Mouse (Mus musculus) liver, embryonic 14.5 days (tissue): ENCODE data around the gene Lyz2. TPM values are rescaled to one million over a fixed set of nuclear protein-coding genes. Genes with fewer than 3 reads are reported as not detected.
A peak's percentile ranks its signal among the peaks of the same experiment; 100 is the strongest.

Experiments used
- ATAC-seq: fragments of 200-750 bp; cut with Nextera tagmentation; 2 replicates; pipeline ENCODE4 v1.8.0; 2017; ENCODE audit warnings: moderate number of reproducible peaks, mild to moderate bottlenecking, moderate library complexity; ENCODE audit not compliant: insufficient read depth
- DNase-seq, 3 experiments: peaks; one replicate each; pipeline ENCODE4 v3.0.0-alpha.2; 2012 to 2013; ENCODE audit warnings: low read depth in 3 of 3, low spot score in 3 of 3
- H3K27ac ChIP-seq: fragments of 300-500 bp; sonication (generic); 2 replicates; pipeline ENCODE4 v1.5.1; 2014; ENCODE audit warnings: moderate library complexity, mild to moderate bottlenecking, control low read depth, inconsistent platforms
- H3K27me3 ChIP-seq: fragments of 300-500 bp; sonication (generic); 2 replicates; pipeline ENCODE4 v1.6.1; 2014; ENCODE audit warnings: mild to moderate bottlenecking, low read length, moderate library complexity; ENCODE audit not compliant: control insufficient read depth, insufficient read depth
- H3K36me3 ChIP-seq: fragments of 300-500 bp; sonication (generic); replicated peaks from 2 replicates; pipeline ENCODE4 v1.6.1; 2014; ENCODE audit warnings: low read depth; ENCODE audit not compliant: control insufficient read depth, insufficient read depth
- H3K4me1 ChIP-seq, 2 experiments: fragments of 200-500 bp in 1 of 2; fragments of 300-500 bp in 1 of 2; sonication (generic) in 1 of 2; replicated peaks; 2 replicates each; pipeline ENCODE4 v1.6.1; 2012 to 2014; ENCODE audit warnings: antibody characterized with exemption in 1 of 2, inconsistent platforms in 1 of 2, low read length in 1 of 2; ENCODE audit not compliant: control insufficient read depth in 2 of 2, insufficient read depth in 2 of 2
- H3K4me2 ChIP-seq: fragments of 300-500 bp; sonication (generic); 2 replicates; pipeline ENCODE4 v1.6.1; 2014; ENCODE audit warnings: low read depth, mild to moderate bottlenecking, control low read depth, moderate library complexity
- H3K4me3 ChIP-seq, 2 experiments: fragments of 200-500 bp in 1 of 2; fragments of 300-500 bp in 1 of 2; sonication (generic) in 1 of 2; 2 replicates each; pipeline ENCODE4 v1.5.1; 2012 to 2014; ENCODE audit warnings: low read depth in 2 of 2, low read length in 2 of 2, mild to moderate bottlenecking in 2 of 2, control low read depth in 1 of 2, inconsistent platforms in 1 of 2, moderate library complexity in 1 of 2; ENCODE audit not compliant: insufficient read depth in 1 of 2
- H3K9ac ChIP-seq: fragments of 300-500 bp; sonication (generic); replicated peaks from 2 replicates; pipeline ENCODE4 v1.6.1; 2014; ENCODE audit warnings: mild to moderate bottlenecking, control low read depth, moderate library complexity
- H3K9me3 ChIP-seq: fragments of 300-500 bp; sonication (generic); 2 replicates; pipeline ENCODE4 v1.6.1; 2016; ENCODE audit warnings: low read length, mixed read lengths; ENCODE audit not compliant: control insufficient read depth
- CTCF ChIP-seq: IDR thresholded peaks from 2 replicates; pipeline ENCODE4 v1.5.1; 2016; ENCODE audit warnings: antibody characterized with exemption, low read depth, control low read depth
- EP300 ChIP-seq: IDR thresholded peaks from 2 replicates; pipeline ENCODE4 v1.6.1; 2016; ENCODE audit warnings: antibody characterized with exemption, low read depth
- WGBS: fragments of 180-500 bp; shearing (Covaris S2); extraction: QIAGEN DNeasy Blood & Tissue Kit; methylation state at CpG from one replicate; pipeline ENCODE4 v1.1.7; 2014; ENCODE audit not compliant: insufficient replicate concordance; 5-methylcytosine and 5-hydroxymethylcytosine counted together
- polyA plus RNA-seq, 2 experiments: library from polyadenylated mRNA; depleted of rRNA in 1 of 2; stranded (reverse) in 1 of 2; unstranded in 1 of 2; fragments of >200 nt; fragmentation: Nextera tagmentation in 1 of 2; extraction: Ambion mirVana in 1 of 2; gene quantifications; 2 replicates each; pipeline versions ENCODE4 v1.2.1 to v1.2.3; 2012 to 2014

Gene Lyz2
- 93.4 and 95.5 TPM in 2 replicates for polyA plus RNA-seq (2012; rRNA removed)
- 255 and 323 TPM in 2 replicates for polyA plus RNA-seq (2014; fragmentation: Nextera tagmentation; extraction: Ambion mirVana)

- H3K9me3 ChIP-seq = no peaks in the 10 kb centered on the region
- no peak for ATAC-seq
- H3K27ac ChIP-seq = no peak within 1 kb of the TSS
- no peak for DNase-seq
- H3K4me2 ChIP-seq = peak within 1 kb of the TSS; percentile 4
- H3K36me3 ChIP-seq = no peaks in the 10 kb centered on the region
- H3K4me1 ChIP-seq = peaks cover 0 to 5% of the 10 kb centered on the region in 2 experiments; a peak in 1 of 4 replicates
- 9% methylated on average over 4 of the region's 4 CpGs for WGBS
- no peak for TF ChIP-seq EP300
- TF ChIP-seq CTCF = no peak
- peak within 1 kb of the TSS; percentile 11 to 21; a peak in 2 of 4 replicates for H3K4me3 ChIP-seq
- no peak within 1 kb of the TSS for H3K9ac ChIP-seq
- H3K27me3 ChIP-seq = no peaks in the 10 kb centered on the region
These were observed at the start of gene Lyz2 for GRCm38 (mm10) chr10:117282049-117282448. TSS of gene Lyz2 (minus strand) at chr10:117282321.

GRCm38 (mm10) chr10:117330521-117330920 is 48.4 kb upstream of the Lyz2 start:
- WGBS = 30% methylated on average over 5 of the region's 5 CpGs
- Histone ChIP-seq H3K9ac (no peak overlapping the region), H3K36me3 (no peaks in the 10 kb centered on the region), H3K27ac (no peak overlapping the region), H3K4me2 (no peak overlapping the region), H3K27me3 (no peaks in the 10 kb centered on the region), H3K4me3 (no peak overlapping the region), H3K9me3 (no peaks in the 10 kb centered on the region), H3K4me1 (no peaks in the 10 kb centered on the region)
- TF ChIP-seq CTCF (peak; percentile 42; the same call in 1 of the 2 replicates), EP300 (no peak)
- DNase-seq (peak in 1 of 3 experiments; percentile 7), ATAC-seq (no peak)

- Histone ChIP-seq H3K9ac (no peak overlapping the region), H3K27ac (no peak overlapping the region), H3K4me2 (no peak overlapping the region), H3K9me3 (no peaks in the 10 kb centered on the region), H3K36me3 (no peaks in the 10 kb centered on the region), H3K27me3 (no peaks in the 10 kb centered on the region), H3K4me3 (no peak overlapping the region), H3K4me1 (no peaks in the 10 kb centered on the region)
- no peak for TF ChIP-seq CTCF
- ATAC-seq = no peak
- 50% methylated on average over 7 of the region's 7 CpGs for WGBS
- DNase-seq = no peak
These were observed 41.7 kb upstream of the Lyz2 start for GRCm38 (mm10) chr10:117323782-117324181.

- Histone ChIP-seq H3K9me3 (no peaks in the 10 kb centered on the region), H3K27me3 (no peaks in the 10 kb centered on the region), H3K4me3 (no peak overlapping the region), H3K9ac (no peak overlapping the region), H3K4me2 (no peak overlapping the region), H3K27ac (no peak overlapping the region), H3K36me3 (no peaks in the 10 kb centered on the region), H3K4me1 (no peaks in the 10 kb centered on the region)
- WGBS = 79% methylated on average over 5 of the region's 5 CpGs
- no peak for ATAC-seq
- no peak for TF ChIP-seq CTCF
- TF ChIP-seq EP300 = no peak
- DNase-seq = no peak
These were observed 40.5 kb upstream of the Lyz2 start for GRCm38 (mm10) chr10:117322630-117323029.

GRCm38 (mm10) chr10:117320571-117320981 is 38.5 kb upstream of the Lyz2 start:
- DNase-seq (no peak), ATAC-seq (no peak)
- Histone ChIP-seq H3K27me3 (no peaks in the 10 kb centered on the region), H3K27ac (no peak overlapping the region), H3K9me3 (no peaks in the 10 kb centered on the region), H3K4me3 (no peak overlapping the region), H3K36me3 (no peaks in the 10 kb centered on the region), H3K9ac (no peak overlapping the region), H3K4me1 (no peaks in the 10 kb centered on the region), H3K4me2 (no peak overlapping the region)
- no peak for TF ChIP-seq EP300
- no peak for TF ChIP-seq CTCF
- 64% methylated on average over 3 of the region's 3 CpGs for WGBS
